Mouse (Mus musculus) intestine, embryonic 15.5 days (tissue): Measurements from ENCODE around the gene Nkapl. TPM values are rescaled to one million over a fixed set of nuclear protein-coding genes. Genes with fewer than 3 reads are reported as not detected.
"Not testable (repeated sequence)": the region's sequence is repeated elsewhere in the genome, so short reads cannot be mapped to it uniquely, and the experiment has no call there.

Experiments
- ATAC-seq: fragments of 200-750 bp; cut with Nextera tagmentation; 2 replicates; pipeline ENCODE4 v1.8.0; 2017; ENCODE audit warnings: moderate TSS enrichment, moderate library complexity
- H3K27ac ChIP-seq: fragments of 300-500 bp; sonication (generic); 2 replicates; pipeline ENCODE4 v1.5.1; 2015; ENCODE audit warnings: mild to moderate bottlenecking, inconsistent platforms
- H3K27me3 ChIP-seq: fragments of 300-500 bp; sonication (generic); replicated peaks from 2 replicates; pipeline ENCODE4 v1.6.1; 2015; ENCODE audit warnings: inconsistent platforms
- H3K36me3 ChIP-seq: fragments of 300-500 bp; sonication (generic); 2 replicates; pipeline ENCODE4 v1.6.1; 2015; ENCODE audit warnings: inconsistent platforms
- H3K4me1 ChIP-seq: fragments of 300-500 bp; sonication (generic); replicated peaks from 2 replicates; pipeline ENCODE4 v1.6.1; 2015; ENCODE audit warnings: inconsistent platforms
- H3K4me2 ChIP-seq: fragments of 300-500 bp; sonication (generic); replicated peaks from 2 replicates; pipeline ENCODE4 v1.6.1; 2015; ENCODE audit warnings: mild to moderate bottlenecking, inconsistent platforms
- H3K4me3 ChIP-seq: fragments of 300-500 bp; sonication (generic); replicated peaks from 2 replicates; pipeline ENCODE4 v1.5.1; 2015; ENCODE audit warnings: inconsistent platforms
- H3K9ac ChIP-seq: fragments of 300-500 bp; sonication (generic); 2 replicates; pipeline ENCODE4 v1.6.1; 2015; ENCODE audit warnings: inconsistent platforms
- H3K9me3 ChIP-seq: fragments of 300-500 bp; sonication (generic); 2 replicates; pipeline ENCODE4 v1.6.1; 2016; ENCODE audit warnings: inconsistent platforms
- WGBS: fragments of 180-500 bp; shearing (Covaris S2); methylation state at CpG from one replicate; pipeline ENCODE4 v1.1.7; 2015; 5-methylcytosine and 5-hydroxymethylcytosine counted together
- polyA plus RNA-seq: library from polyadenylated mRNA; unstranded; fragments of >200 nt; fragmentation: Nextera tagmentation; extraction: Ambion mirVana; gene quantifications from 2 replicates; pipeline ENCODE4 v1.2.1, GENCODE M21; 2015

The Nkapl gene
- 2.2 and 2.9 TPM in 2 replicates for polyA plus RNA-seq

DNA sequence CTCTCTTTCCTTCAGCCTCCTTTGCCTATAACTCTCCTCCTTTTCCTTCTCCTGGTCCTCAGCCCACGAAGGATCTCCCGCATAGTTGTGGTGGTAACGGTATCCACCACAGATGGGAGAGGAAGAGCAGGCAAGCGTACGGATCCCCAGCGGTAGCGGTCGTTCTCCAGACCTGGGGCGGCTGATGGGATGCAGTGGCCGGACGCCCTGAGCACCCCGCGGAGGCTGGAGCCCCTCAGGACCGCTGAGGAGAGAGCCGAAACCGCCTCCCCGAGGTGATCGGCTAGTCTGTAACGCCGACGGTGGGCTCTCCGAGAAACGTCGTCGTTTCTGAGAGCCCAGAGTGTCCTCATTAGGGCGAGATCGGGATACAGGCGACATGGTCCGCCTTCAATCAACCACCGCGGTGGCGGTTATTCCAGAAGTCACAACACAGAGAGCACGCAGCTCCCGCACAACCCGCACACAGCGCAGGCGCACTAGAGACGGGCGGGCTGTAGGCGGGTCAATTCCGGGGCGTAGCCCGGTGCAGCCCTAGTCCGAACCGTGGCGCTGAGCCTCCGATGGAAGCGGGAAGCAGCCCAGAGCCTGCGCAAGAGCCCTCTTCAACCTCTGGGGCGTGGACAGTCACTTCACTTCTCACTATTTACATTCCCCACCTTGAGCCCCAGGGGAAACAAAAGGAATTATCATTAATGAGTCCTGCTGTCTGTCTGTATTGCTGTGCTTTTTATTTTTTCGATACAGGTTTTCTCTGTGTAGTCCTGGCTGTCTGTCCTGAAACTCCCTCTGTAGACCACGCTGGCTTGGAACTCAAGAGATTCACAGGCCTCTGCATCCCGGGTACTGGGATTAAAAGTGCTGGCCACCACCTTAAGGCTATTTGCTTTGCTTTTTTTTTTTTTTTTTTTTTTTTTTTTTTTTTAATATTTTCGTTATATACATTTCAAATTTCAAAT, at the start of gene Nkapl:
Gene Nkapl, minus strand, starts transcription at position 449 of the 959 bp plus-strand sequence.
- H3K36me3 ChIP-seq = no peaks in the 10 kb centered on the region
- peak within 1 kb of the TSS; percentile 75 for H3K9ac ChIP-seq
- under 1% methylated on average over 54 of the region's 54 CpGs for WGBS
- H3K4me1 ChIP-seq = no peaks in the 10 kb centered on the region
- peak; percentile 100 for ATAC-seq
- peak within 1 kb of the TSS; percentile 95 for H3K4me2 ChIP-seq
- H3K9me3 ChIP-seq = no peaks in the 10 kb centered on the region
- peak within 1 kb of the TSS; percentile 59 for H3K4me3 ChIP-seq
- H3K27ac ChIP-seq = 0 out of 2 replicates have a peak within 1 kb of the TSS, but pooled peaks have one; percentile 32
- H3K27me3 ChIP-seq = no peaks in the 10 kb centered on the region

DNA sequence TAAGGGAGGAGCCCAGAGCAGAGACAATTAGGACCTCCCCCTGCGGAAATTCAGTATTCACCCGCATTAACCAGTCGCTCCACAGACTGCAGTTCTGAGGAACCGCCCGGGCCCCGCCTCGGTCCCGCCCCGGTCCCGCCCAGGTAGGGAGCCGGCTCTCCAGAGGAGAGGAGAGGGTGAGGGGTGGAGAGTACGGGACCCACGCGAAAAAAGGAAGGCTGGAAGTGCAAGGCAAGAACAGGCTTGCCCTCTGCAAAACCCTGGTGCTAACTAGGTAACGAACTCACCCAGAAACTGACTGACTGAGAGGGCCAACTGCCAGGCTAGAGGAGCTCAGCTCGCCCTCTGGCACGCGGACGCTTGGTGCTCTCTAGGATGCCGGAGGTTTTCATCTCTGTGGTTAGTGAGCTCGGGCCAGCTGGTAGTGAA, 37.9 kb upstream of the Nkapl start:
- ATAC-seq = peak; percentile 100
- Histone ChIP-seq H3K4me2 (peak overlapping the region; percentile 61), H3K36me3 (no peaks in the 10 kb centered on the region), H3K27me3 (no peaks in the 10 kb centered on the region), H3K4me1 (no peaks in the 10 kb centered on the region), H3K9ac (peak overlapping the region; percentile 71), H3K9me3 (no peaks in the 10 kb centered on the region), H3K4me3 (peak overlapping the region; percentile 68), H3K27ac (peak overlapping the region; percentile 78)
- WGBS = under 1% methylated on average over 21 of the region's 21 CpGs

- Histone ChIP-seq H3K4me1 (no peaks in the 10 kb centered on the region), H3K4me3 (no peak overlapping the region), H3K9ac (no peak overlapping the region), H3K27me3 (no peaks in the 10 kb centered on the region), H3K27ac (no peak overlapping the region), H3K4me2 (no peak overlapping the region), H3K9me3 (no peaks in the 10 kb centered on the region), H3K36me3 (no peaks in the 10 kb centered on the region)
- no peak for ATAC-seq
- WGBS = 85% methylated on average over 5 of the region's 5 CpGs
These were observed 34.0 kb upstream of the Nkapl start for GRCm38 (mm10) chr13:21502296-21502695.

DNA sequence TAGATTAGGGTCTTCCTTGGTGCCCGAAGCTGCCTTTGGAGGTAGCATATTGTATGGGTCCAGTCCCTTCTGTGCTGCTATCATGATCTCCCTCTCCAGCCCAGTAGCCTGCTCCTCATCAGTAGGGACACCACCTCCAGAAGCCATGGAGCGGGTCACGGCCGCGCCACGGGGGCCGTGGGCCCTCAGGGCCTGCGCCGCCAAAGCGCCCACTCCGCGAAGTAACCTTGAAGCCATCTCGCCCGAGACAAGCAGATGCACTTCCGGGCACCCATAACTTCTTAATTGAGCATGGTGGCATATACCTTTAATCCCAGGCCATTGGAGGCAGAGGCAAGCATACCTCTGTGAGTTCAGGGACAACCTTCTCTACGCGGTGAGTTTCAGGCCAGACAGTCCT, 32.9 kb upstream of the Nkapl start, which contains the start of gene Gm11273:
Gene Gm11273, minus strand, starts transcription at position 237 of the 400 bp plus-strand sequence.
- ATAC-seq = not testable (repeated sequence)

DNA sequence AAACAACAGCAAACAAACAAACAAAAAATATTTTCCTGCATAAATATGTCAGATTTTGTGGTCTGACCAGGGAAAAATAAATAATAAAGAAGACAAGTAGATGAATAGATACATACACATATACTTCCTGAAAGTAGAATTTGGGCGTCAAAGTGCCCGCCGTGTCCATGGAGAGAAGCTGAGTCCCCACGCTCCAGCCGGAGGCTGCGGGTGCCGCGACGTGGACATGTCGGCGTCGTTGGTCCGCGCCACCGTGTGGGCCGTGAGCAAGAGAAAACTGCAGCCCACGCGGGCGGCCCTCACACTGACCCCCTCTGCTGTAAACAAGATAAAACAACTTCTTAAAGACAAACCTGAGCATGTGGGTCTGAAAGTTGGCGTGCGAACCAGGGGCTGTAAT, 26.8 kb upstream of the Nkapl start, which contains the start of gene AK157302:
Gene AK157302, plus strand, starts transcription at position 144 of the 400 bp plus-strand sequence.
- Histone ChIP-seq H3K4me1 (no peaks in the 10 kb centered on the region), H3K9me3 (no peaks in the 10 kb centered on the region), H3K27ac (no peak within 1 kb of the TSS), H3K4me3 (no peak within 1 kb of the TSS), H3K4me2 (no peak within 1 kb of the TSS), H3K36me3 (no peaks in the 10 kb centered on the region), H3K27me3 (no peaks in the 10 kb centered on the region), H3K9ac (no peak within 1 kb of the TSS)
- no peak for ATAC-seq
- 94% methylated on average over 21 of the region's 21 CpGs for WGBS

More for the DNA sequence above, 32.9 kb upstream of the Nkapl start, which contains the start of gene Gm11273:
- H3K36me3 ChIP-seq, H3K27me3 ChIP-seq, H3K4me3 ChIP-seq, H3K9ac ChIP-seq, H3K27ac ChIP-seq, H3K4me2 ChIP-seq, H3K9me3 ChIP-seq, H3K4me1 ChIP-seq: not testable (repeated sequence)
- WGBS = 92% methylated on average over 17 of the region's 17 CpGs

GRCm38 (mm10) chr13:21492847-21493246, 24.5 kb upstream of the Nkapl start:
- H3K4me3 ChIP-seq = no peak overlapping the region
- H3K9me3 ChIP-seq = no peaks in the 10 kb centered on the region
- no peak for ATAC-seq
- H3K4me1 ChIP-seq = no peaks in the 10 kb centered on the region
- H3K36me3 ChIP-seq = no peaks in the 10 kb centered on the region
- no peaks in the 10 kb centered on the region for H3K27me3 ChIP-seq
- WGBS = 97% methylated on average over 5 of the region's 5 CpGs
- no peak overlapping the region for H3K9ac ChIP-seq
- H3K27ac ChIP-seq = no peak overlapping the region
- H3K4me2 ChIP-seq = no peak overlapping the region

DNA sequence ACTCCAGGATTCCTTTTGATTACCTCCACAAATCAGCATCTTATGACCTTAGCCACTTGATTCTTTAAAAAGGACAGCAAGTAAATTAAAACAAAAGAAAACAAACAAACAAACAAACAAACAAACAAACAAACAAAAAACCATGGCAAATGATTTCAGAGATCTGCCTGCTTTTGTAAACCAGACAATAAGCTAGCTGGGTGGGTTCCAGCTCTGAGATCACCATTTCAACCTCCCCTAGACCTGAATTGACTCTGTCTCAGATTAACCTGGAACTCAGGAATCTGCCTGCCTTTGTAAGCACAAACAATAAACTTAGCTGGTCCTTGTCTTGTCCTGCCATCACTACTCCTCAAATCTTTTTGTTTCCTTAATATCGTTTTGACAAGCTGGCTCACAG, 18.6 kb upstream of the Nkapl start:
- H3K4me1 ChIP-seq = no peaks in the 10 kb centered on the region
- no peak overlapping the region for H3K4me3 ChIP-seq
- H3K27me3 ChIP-seq = no peaks in the 10 kb centered on the region
- no peaks in the 10 kb centered on the region for H3K36me3 ChIP-seq
- H3K27ac ChIP-seq = no peak overlapping the region
- ATAC-seq = no peak
- H3K9ac ChIP-seq = no peak overlapping the region
- no peaks in the 10 kb centered on the region for H3K9me3 ChIP-seq
- 92% methylated on average over 1 of the region's 1 CpGs for WGBS
- no peak overlapping the region for H3K4me2 ChIP-seq

- H3K27me3 ChIP-seq, H3K9me3 ChIP-seq, H3K4me1 ChIP-seq, H3K36me3 ChIP-seq: not testable (repeated sequence)
- peak; percentile 89 for ATAC-seq
- H3K9ac ChIP-seq = peak within 1 kb of the TSS; percentile 66
- peak within 1 kb of the TSS; percentile 57 for H3K4me3 ChIP-seq
- peak within 1 kb of the TSS; percentile 74 for H3K4me2 ChIP-seq
- H3K27ac ChIP-seq = peak within 1 kb of the TSS; percentile 79
- WGBS = 3% methylated on average over 25 of the region's 31 CpGs
These were observed 10.7 kb upstream of the Nkapl start, which contains the start of the genes Zkscan4 and Gm10065 for GRCm38 (mm10) chr13:21478759-21479670. Zkscan4 (plus strand) TSS chr13:21478907. Gm10065 (minus strand) TSS chr13:21479441.

DNA sequence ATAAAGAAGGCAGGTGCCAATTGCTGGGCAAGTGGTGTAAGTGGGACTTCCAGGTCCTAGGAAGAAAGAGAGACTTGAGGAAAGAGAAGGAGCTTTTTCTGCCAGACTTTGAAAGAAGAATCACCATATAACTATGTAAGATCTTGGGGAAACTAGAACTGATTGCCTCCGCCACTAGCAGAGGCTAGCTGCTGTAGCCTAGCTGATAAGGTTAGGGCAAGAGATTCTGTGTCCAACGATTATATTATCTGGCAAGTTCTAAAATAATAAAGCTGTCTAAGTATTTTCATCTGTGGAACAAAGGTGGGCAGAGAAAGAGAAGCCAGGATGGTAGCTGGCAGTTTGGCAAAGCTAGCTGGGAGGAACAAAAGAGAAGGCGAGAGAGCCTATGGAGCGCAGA, 4.1 kb upstream of the Nkapl start:
- no peak overlapping the region for H3K9ac ChIP-seq
- no peak overlapping the region for H3K4me3 ChIP-seq
- H3K4me2 ChIP-seq = no peak overlapping the region
- no peaks in the 10 kb centered on the region for H3K9me3 ChIP-seq
- no peaks in the 10 kb centered on the region for H3K27me3 ChIP-seq
- ATAC-seq = no peak
- H3K4me1 ChIP-seq = no peaks in the 10 kb centered on the region
- H3K27ac ChIP-seq = no peak overlapping the region
- no peaks in the 10 kb centered on the region for H3K36me3 ChIP-seq
- 44% methylated on average over 4 of the region's 4 CpGs for WGBS

DNA sequence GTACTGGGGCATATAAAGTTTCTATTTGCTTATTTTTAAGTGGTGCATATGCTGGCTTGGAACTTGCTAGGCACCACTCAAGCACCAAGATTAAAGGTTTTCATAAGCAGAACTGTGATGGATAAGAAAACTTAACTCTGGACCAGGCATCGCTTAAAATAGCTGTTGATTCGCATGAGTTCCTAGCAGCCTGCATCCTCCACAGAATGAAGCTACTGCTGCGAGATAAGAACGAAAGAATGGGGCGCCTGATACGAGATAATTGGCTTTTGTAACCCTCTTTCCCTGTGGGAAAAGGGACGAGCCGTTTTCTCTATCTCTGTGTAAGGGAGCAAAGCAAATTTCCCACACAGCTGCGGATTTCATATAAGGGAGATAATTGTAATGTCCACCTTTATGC, 788 bp upstream of the Nkapl start:
- WGBS = 32% methylated on average over 9 of the region's 9 CpGs
- H3K27ac ChIP-seq = no peak overlapping the region
- H3K9ac ChIP-seq = no peak overlapping the region
- no peaks in the 10 kb centered on the region for H3K36me3 ChIP-seq
- H3K9me3 ChIP-seq = no peaks in the 10 kb centered on the region
- no peak for ATAC-seq
- H3K27me3 ChIP-seq = no peaks in the 10 kb centered on the region
- no peaks in the 10 kb centered on the region for H3K4me1 ChIP-seq
- no peak overlapping the region for H3K4me3 ChIP-seq
- peak overlapping the region; percentile 95; the same call in 1 of the 2 replicates for H3K4me2 ChIP-seq

GRCm38 (mm10) chr13:21467336-21467735, 973 bp downstream of the Nkapl start:
- no peak overlapping the region for H3K4me2 ChIP-seq
- no peak for ATAC-seq
- whole genome bisulfite sequencing = 83% methylated on average over 10 of the region's 10 CpGs

GRCm38 (mm10) chr13:21462516-21462915, 5.8 kb downstream of the Nkapl start:
- H3K27me3 ChIP-seq, H3K27ac ChIP-seq, H3K36me3 ChIP-seq, H3K9ac ChIP-seq, H3K4me3 ChIP-seq, H3K4me2 ChIP-seq, H3K9me3 ChIP-seq, ATAC-seq, H3K4me1 ChIP-seq: not testable (repeated sequence)
- WGBS = 54% methylated on average over 9 of the region's 9 CpGs

More at GRCm38 (mm10) chr13:21467336-21467735, 973 bp downstream of the Nkapl start:
- Histone ChIP-seq H3K27ac (no peak overlapping the region), H3K4me1 (no peaks in the 10 kb centered on the region), H3K4me3 (no peak overlapping the region), H3K9me3 (no peaks in the 10 kb centered on the region), H3K36me3 (no peaks in the 10 kb centered on the region), H3K27me3 (no peaks in the 10 kb centered on the region), H3K9ac (no peak overlapping the region)
